10 mouse cellular contexts compared by ENCODE assay signal in the genomic region with DNA sequence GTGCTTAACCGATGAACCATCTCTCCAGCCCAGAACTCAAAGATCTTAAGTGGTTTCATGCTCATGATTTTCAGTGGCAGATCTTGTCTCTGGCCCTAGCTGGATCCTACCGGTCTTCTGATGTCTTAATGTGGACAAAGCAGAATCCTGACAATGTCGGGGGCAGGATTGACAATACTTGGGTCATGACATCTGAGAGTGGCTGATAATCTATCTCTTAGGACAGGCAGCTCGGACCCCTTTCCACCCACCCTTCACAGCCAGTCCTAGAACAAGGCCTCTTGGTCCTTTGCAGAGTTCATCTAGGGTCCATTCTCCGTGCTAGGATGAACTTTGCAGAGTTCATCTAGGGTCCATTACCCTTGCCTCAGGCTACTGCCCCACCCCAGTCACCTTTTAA. TPM values are rescaled to one million over a fixed set of nuclear protein-coding genes. Genes with fewer than 3 reads are reported as not detected.
DNase-seq lines count a peak whose midpoint lies in the region; ATAC-seq and TF ChIP-seq lines count a peak whose summit lies in the region.
"Had no signal": no experiment of that assay in that cellular context is flagged by ENCODE, and none has a peak within 500 bp of the region (broad histone marks: within the 10 kb centered on the region; RNA-seq: fewer than 3 reads in every experiment).

No protein-coding gene starts in this region.

- H3K4me2 ChIP-seq in heart, embryonic 15.5 days, result peak overlapping the region; percentile 96
- peak overlapping the region; percentile 97 for H3K4me2 ChIP-seq in embryonic facial prominence, embryonic 12.5 days (replicated peaks)
- peak overlapping the region; percentile 96 for H3K4me2 ChIP-seq in hindbrain, postnatal 0 days (ENCODE audit: low read depth, low read length)
- H3K4me2 ChIP-seq in midbrain, embryonic 14.5 days (ENCODE audit: low read length), result peak overlapping the region; percentile 94

- ATAC-seq in heart, embryonic 15.5 days (replicated peaks; ENCODE audit: insufficient number of reproducible peaks, insufficient read depth, low FRiP score, low read depth), result no peak
- no peak for ATAC-seq in embryonic facial prominence, embryonic 12.5 days (ENCODE audit: insufficient number of reproducible peaks, insufficient read depth, low FRiP score, low TSS enrichment)
- no peak for ATAC-seq in hindbrain, postnatal 0 days
- no peak for ATAC-seq in midbrain, embryonic 14.5 days (ENCODE audit: low FRiP score, low TSS enrichment)
- no peak for ATAC-seq in granulocyte monocyte progenitor cell, adult 5-6 weeks (replicated peaks; ENCODE audit: poor library complexity, severe bottlenecking)

- TF ChIP-seq CTCF in hindbrain, postnatal 0 days (IDR thresholded peaks at IDR 0.05; ENCODE audit: low read depth), result no peak

- peak overlapping the region; percentile 98 for H3K4me3 ChIP-seq in heart, embryonic 15.5 days
- peak overlapping the region; percentile 87; the same call in 1 of the 2 replicates for H3K4me3 ChIP-seq in embryonic facial prominence, embryonic 12.5 days
- peak overlapping the region; percentile 84 for H3K4me3 ChIP-seq in hindbrain, postnatal 0 days (ENCODE audit: low read length)
- peak overlapping the region; percentile 92 for H3K4me3 ChIP-seq in midbrain, embryonic 14.5 days (replicated peaks; ENCODE audit: low read depth, low read length)

- peaks cover 34% of the 10 kb centered on the region for H3K4me1 ChIP-seq in heart, embryonic 15.5 days (replicated peaks)
- peaks cover 28% of the 10 kb centered on the region for H3K4me1 ChIP-seq in embryonic facial prominence, embryonic 12.5 days
- no peaks in the 10 kb centered on the region; the same call in 1 of the 2 replicates for H3K4me1 ChIP-seq in hindbrain, postnatal 0 days (ENCODE audit: insufficient read depth, low read length)
- peaks cover 21% of the 10 kb centered on the region for H3K4me1 ChIP-seq in midbrain, embryonic 14.5 days (ENCODE audit: control insufficient read depth, insufficient read depth, low read length)

- no peak for DNase-seq in heart, adult 9 months (ENCODE audit: low spot score in 2 of 2)
- no peak for DNase-seq in hindbrain, postnatal 0 days (ENCODE audit: low spot score)
- no peak for DNase-seq in midbrain, embryonic 14.5 days
- no peak for DNase-seq in cerebellum, adult 9-10 months
- DNase-seq in adipocyte (ENCODE audit: low spot score), result no peak
- DNase-seq: adrenal gland, adult 8-10 months; kidney, adult 9 months had no signal

- H3K9ac ChIP-seq in heart, embryonic 15.5 days, result no peak overlapping the region
- 0 out of 2 replicates have a peak overlapping the region, but pooled peaks have one; percentile 86 for H3K9ac ChIP-seq in embryonic facial prominence, embryonic 12.5 days
- H3K9ac ChIP-seq in hindbrain, postnatal 0 days (replicated peaks; ENCODE audit: low read length), result peak overlapping the region; percentile 94; the same call in 1 of the 2 replicates
- no peak overlapping the region; the same call in 1 of the 2 replicates for H3K9ac ChIP-seq in midbrain, embryonic 14.5 days (replicated peaks; ENCODE audit: low read length)

- no peaks in the 10 kb centered on the region for H3K9me3 ChIP-seq in heart, embryonic 15.5 days (replicated peaks)
- no peaks in the 10 kb centered on the region for H3K9me3 ChIP-seq in embryonic facial prominence, embryonic 12.5 days
- H3K9me3 ChIP-seq in hindbrain, postnatal 0 days (ENCODE audit: low read length), result no peaks in the 10 kb centered on the region
- no peaks in the 10 kb centered on the region for H3K9me3 ChIP-seq in midbrain, embryonic 14.5 days (ENCODE audit: control insufficient read depth, low read length)

- H3K27me3 ChIP-seq in heart, embryonic 15.5 days, result 0 out of 2 replicates have a peak, but pooled peaks cover 3% of the 10 kb centered on the region
- H3K27me3 ChIP-seq in embryonic facial prominence, embryonic 12.5 days, result no peaks in the 10 kb centered on the region
- no peaks in the 10 kb centered on the region for H3K27me3 ChIP-seq in hindbrain, postnatal 0 days (ENCODE audit: insufficient read depth, low read length)
- H3K27me3 ChIP-seq in midbrain, embryonic 14.5 days (ENCODE audit: control insufficient read depth, insufficient read depth, low read length), result no peaks in the 10 kb centered on the region

- H3K36me3 ChIP-seq in heart, embryonic 15.5 days, result no peaks in the 10 kb centered on the region
- H3K36me3 ChIP-seq in embryonic facial prominence, embryonic 12.5 days, result no peaks in the 10 kb centered on the region
- H3K36me3 ChIP-seq in hindbrain, postnatal 0 days (ENCODE audit: insufficient read depth, low read length), result no peaks in the 10 kb centered on the region
- H3K36me3 ChIP-seq in midbrain, embryonic 14.5 days (ENCODE audit: control insufficient read depth, insufficient read depth, low read length), result no peaks in the 10 kb centered on the region

- H3K27ac ChIP-seq in heart, embryonic 15.5 days, result no peak overlapping the region
- H3K27ac ChIP-seq in embryonic facial prominence, embryonic 12.5 days, result no peak overlapping the region
- H3K27ac ChIP-seq in hindbrain, postnatal 0 days, result no peak overlapping the region
- no peak overlapping the region for H3K27ac ChIP-seq in midbrain, embryonic 14.5 days (replicated peaks; ENCODE audit: low read depth, low read length)

- 58% methylated on average over 5 of the region's 5 CpGs for WGBS in heart, embryonic 15.5 days
- 51% methylated on average over 5 of the region's 5 CpGs for WGBS in embryonic facial prominence, embryonic 12.5 days
- WGBS in hindbrain, postnatal 0 days, result 52% methylated on average over 5 of the region's 5 CpGs
- WGBS in midbrain, embryonic 14.5 days, result 45% methylated on average over 5 of the region's 5 CpGs

RNA-seq across cellular contexts. Expression of a gene that starts 2.1 kb away (rescaled TPM):
- 28.4 and 33.7 TPM in 2 replicates for polyA plus RNA-seq in heart, embryonic 15.5 days (2015; fragmentation: Nextera tagmentation; extraction: Ambion mirVana)
- polyA plus RNA-seq in embryonic facial prominence, embryonic 12.5 days (2016; fragmentation: Nextera tagmentation; extraction: Ambion mirVana), result 64.8 and 71.2 TPM in 2 replicates
- 214 and 230 TPM in 2 replicates for total RNA-seq in hindbrain, postnatal 0 days (2014; rRNA removed)
- 94.2 and 103 TPM in 2 replicates for polyA plus RNA-seq in hindbrain, postnatal 0 days (2015; fragmentation: Nextera tagmentation; extraction: Ambion mirVana)
- 31.4 and 37.7 TPM in 2 replicates for polyA plus RNA-seq in midbrain, embryonic 14.5 days (2014; fragmentation: Nextera tagmentation; extraction: Ambion mirVana)
- 6.7 and 15.1 TPM in 2 replicates for total RNA-seq in granulocyte monocyte progenitor cell, adult 5-6 weeks (2014; fragmentation: Nextera tagmentation)
- 5.6 and 9.9 TPM in 2 replicates for total RNA-seq in granulocyte monocyte progenitor cell, adult 5-6 weeks (2017)

Comparison
In these comparisons a context has a peak if more than half of its experiments do, and no peak if none do; other contexts are left out.
1. H3K9ac ChIP-seq: peak in embryonic facial prominence, embryonic 12.5 days (single experiment) and hindbrain, postnatal 0 days (single experiment); none in heart, embryonic 15.5 days (single experiment) and midbrain, embryonic 14.5 days (single experiment).
2. Peak in every context shown above with its lines, with median percentiles within 50 percentile points of each other: H3K4me2 ChIP-seq and H3K4me3 ChIP-seq.